Mouse (Mus musculus) MEL (cell line): ENCODE data around the gene Fuk. TPM values are rescaled to one million over a fixed set of nuclear protein-coding genes. Genes with fewer than 3 reads are reported as not detected.

ENCODE experiments used
- DNase-seq: peaks from one replicate; pipeline ENCODE4 v3.0.0; 2011; ENCODE audit warnings: low read depth, low spot score
- H3K27ac ChIP-seq: 2 replicates; pipeline ENCODE4 v1.5.1; 2012; ENCODE audit warnings: low read depth, mild to moderate bottlenecking, control low read depth, low read length, moderate library complexity; ENCODE audit not compliant: control insufficient read depth
- H3K27me3 ChIP-seq, 2 experiments: fragments of 150-350 bp in 1 of 2; sonication (generic) in 1 of 2; 2 replicates each; pipeline ENCODE4 v1.6.1; 2012; ENCODE audit warnings: low read length in 2 of 2, mild to moderate bottlenecking in 2 of 2, improper control_type of control experiment in 1 of 2, moderate library complexity in 1 of 2; ENCODE audit not compliant: insufficient read depth in 2 of 2, control insufficient read depth in 1 of 2
- H3K36me3 ChIP-seq, 2 experiments: 2 replicates each; pipeline ENCODE4 v1.6.1; 2012 to 2014; ENCODE audit warnings: low read length in 2 of 2, improper control_type of control experiment in 1 of 2, inconsistent platforms in 1 of 2, mild to moderate bottlenecking in 1 of 2; ENCODE audit not compliant: insufficient read depth in 2 of 2, control insufficient read depth in 1 of 2
- H3K4me1 ChIP-seq, 2 experiments: fragments of 150-350 bp in 1 of 2; sonication (generic) in 1 of 2; 2 replicates each; pipeline ENCODE4 v1.6.1; 2012; ENCODE audit warnings: low read length in 2 of 2, improper control_type of control experiment in 1 of 2, mild to moderate bottlenecking in 1 of 2; ENCODE audit not compliant: insufficient read depth in 2 of 2, control insufficient read depth in 1 of 2
- H3K4me3 ChIP-seq, 2 experiments: fragments of 150-350 bp in 1 of 2; sonication (generic) in 1 of 2; 2 replicates each; pipeline ENCODE4 v1.5.1; 2012; ENCODE audit warnings: low read depth in 2 of 2, low read length in 2 of 2, mild to moderate bottlenecking in 2 of 2, moderate library complexity in 2 of 2, control low read depth in 1 of 2, improper control_type of control experiment in 1 of 2; ENCODE audit not compliant: control insufficient read depth in 1 of 2, insufficient read depth in 1 of 2
- H3K79me2 ChIP-seq: 2 replicates; pipeline ENCODE4 v1.6.1; 2012; ENCODE audit warnings: mild to moderate bottlenecking, low read length, moderate library complexity; ENCODE audit not compliant: control insufficient read depth, poor library complexity, insufficient read depth
- H3K9ac ChIP-seq: 2 replicates; pipeline ENCODE4 v1.6.1; 2012; ENCODE audit warnings: low read depth, mild to moderate bottlenecking, control low read depth, low read length, moderate library complexity; ENCODE audit not compliant: control insufficient read depth, poor library complexity, severe bottlenecking
- H3K9me3 ChIP-seq: fragments of 150-350 bp; sonication (generic); replicated peaks from 2 replicates; pipeline ENCODE4 v1.6.1; 2012; ENCODE audit warnings: mild to moderate bottlenecking, low read length, improper control_type of control experiment, moderate library complexity; ENCODE audit not compliant: insufficient read depth
- BHLHE40 ChIP-seq: IDR thresholded peaks from 2 replicates; pipeline ENCODE4 v1.6.1; 2012; ENCODE audit warnings: low read depth, mild to moderate bottlenecking, inconsistent platforms, low read length, improper control_type of control experiment, borderline replicate concordance
- CHD1 ChIP-seq: IDR thresholded peaks from 2 replicates; pipeline ENCODE4 v1.6.1; 2012; ENCODE audit warnings: low read depth, mild to moderate bottlenecking, inconsistent platforms, low read length, improper control_type of control experiment
- CHD2 ChIP-seq: IDR thresholded peaks from 2 replicates; pipeline ENCODE4 v1.6.1; 2011; ENCODE audit warnings: low read length, improper control_type of control experiment
- CTCF ChIP-seq, 3 experiments: IDR thresholded peaks in 2 of 3; conservative IDR thresholded peaks in 1 of 3; 2 replicates each; pipeline ENCODE4 v1.5.1; 2011 to 2012; ENCODE audit warnings: low read length in 3 of 3, low read depth in 2 of 3, mild to moderate bottlenecking in 2 of 3, improper control_type of control experiment in 1 of 3, inconsistent platforms in 1 of 3, mixed read lengths in 1 of 3, moderate library complexity in 1 of 3; ENCODE audit not compliant: control insufficient read depth in 1 of 3, insufficient read depth in 1 of 3, poor library complexity in 1 of 3, severe bottlenecking in 1 of 3
- ELF1 ChIP-seq: IDR thresholded peaks from 2 replicates; pipeline ENCODE4 v1.6.1; 2014; ENCODE audit warnings: low read depth, mild to moderate bottlenecking, inconsistent platforms, low read length, improper control_type of control experiment, moderate library complexity
- EP300 ChIP-seq, 2 experiments: IDR thresholded peaks; 2 replicates each; pipeline ENCODE4 v1.6.1; 2011; ENCODE audit warnings: improper control_type of control experiment in 2 of 2, low read length in 2 of 2, low read depth in 1 of 2, mild to moderate bottlenecking in 1 of 2
- GATA1 ChIP-seq: IDR thresholded peaks from 2 replicates; pipeline ENCODE4 v1.6.1; 2011; ENCODE audit warnings: low read depth, low read length, improper control_type of control experiment
- HCFC1 ChIP-seq: IDR thresholded peaks from 2 replicates; pipeline ENCODE4 v1.6.1; 2012; ENCODE audit warnings: low read depth, mild to moderate bottlenecking, inconsistent platforms, low read length, improper control_type of control experiment, moderate library complexity
- JUND ChIP-seq: IDR thresholded peaks from 2 replicates; pipeline ENCODE4 v1.6.1; 2011; ENCODE audit warnings: low read depth, mild to moderate bottlenecking, improper control_type of control experiment, low read length
- KAT2A ChIP-seq: conservative IDR thresholded peaks from 2 replicates; pipeline ENCODE4 v1.6.1; 2012; ENCODE audit warnings: low read depth, low read length, improper control_type of control experiment, inconsistent platforms
- MAFK ChIP-seq: IDR thresholded peaks from 2 replicates; pipeline ENCODE4 v1.6.1; 2011; ENCODE audit warnings: low read depth, mild to moderate bottlenecking, low read length, improper control_type of control experiment, borderline replicate concordance
- MAX ChIP-seq: IDR thresholded peaks from 2 replicates; pipeline ENCODE4 v1.6.1; 2011; ENCODE audit warnings: low read length, improper control_type of control experiment
- MEF2A ChIP-seq: IDR thresholded peaks from 2 replicates; pipeline ENCODE4 v1.6.1; 2014; ENCODE audit warnings: low read depth, mild to moderate bottlenecking, inconsistent platforms, low read length, improper control_type of control experiment; ENCODE audit not compliant: poor library complexity, insufficient replicate concordance, severe bottlenecking; ENCODE audit errors: extremely low read depth
- MXI1 ChIP-seq: IDR thresholded peaks from 2 replicates; pipeline ENCODE4 v1.6.1; 2011; ENCODE audit warnings: mild to moderate bottlenecking, low read depth, low read length, improper control_type of control experiment
- MYB ChIP-seq: IDR thresholded peaks from 2 replicates; pipeline ENCODE4 v1.6.1; 2011; ENCODE audit warnings: mild to moderate bottlenecking, low read depth, low read length, improper control_type of control experiment
- MYC ChIP-seq: IDR thresholded peaks from 2 replicates; pipeline ENCODE4 v1.6.1; 2011; ENCODE audit warnings: low read depth, mild to moderate bottlenecking, low read length, improper control_type of control experiment, moderate library complexity
- NELFE ChIP-seq: IDR thresholded peaks from 2 replicates; pipeline ENCODE4 v1.6.1; 2011; ENCODE audit warnings: low read depth, low read length, improper control_type of control experiment
- POLR2A ChIP-seq, 2 experiments: IDR thresholded peaks; 2 replicates each; pipeline ENCODE4 v1.6.1; 2011 to 2012; ENCODE audit warnings: low read length in 2 of 2, mild to moderate bottlenecking in 2 of 2, control low read depth in 1 of 2, improper control_type of control experiment in 1 of 2, low read depth in 1 of 2, moderate library complexity in 1 of 2; ENCODE audit not compliant: control insufficient read depth in 1 of 2, insufficient read depth in 1 of 2, poor library complexity in 1 of 2
- POLR2AphosphoS2 ChIP-seq: IDR thresholded peaks from 2 replicates; pipeline ENCODE4 v1.6.1; 2011; ENCODE audit warnings: low read length, improper control_type of control experiment
- POLR2AphosphoS5 ChIP-seq: IDR thresholded peaks from 2 replicates; pipeline ENCODE4 v1.6.1; 2012; ENCODE audit warnings: low read depth, borderline replicate concordance, mild to moderate bottlenecking, inconsistent platforms, low read length, moderate library complexity, mixed read lengths
- RAD21 ChIP-seq: IDR thresholded peaks from 2 replicates; pipeline ENCODE4 v1.6.1; 2011; ENCODE audit warnings: mild to moderate bottlenecking, low read depth, low read length, improper control_type of control experiment
- SMC3 ChIP-seq: IDR thresholded peaks from 2 replicates; pipeline ENCODE4 v1.6.1; 2011; ENCODE audit warnings: low read depth, low read length, improper control_type of control experiment
- TBP ChIP-seq: IDR thresholded peaks from 2 replicates; pipeline ENCODE4 v1.8.0; 2011; ENCODE audit warnings: low read depth, low read length, improper control_type of control experiment
- USF1 ChIP-seq: IDR thresholded peaks from 2 replicates; pipeline ENCODE4 v1.6.1; 2014; ENCODE audit warnings: low read depth, mild to moderate bottlenecking, inconsistent platforms, low read length, improper control_type of control experiment, moderate library complexity
- ZKSCAN1 ChIP-seq: IDR thresholded peaks from 2 replicates; pipeline ENCODE4 v1.6.1; 2012; ENCODE audit warnings: low read depth, mild to moderate bottlenecking, inconsistent platforms, low read length, improper control_type of control experiment, moderate library complexity
- ZNF384 ChIP-seq: IDR thresholded peaks from 2 replicates; pipeline ENCODE4 v1.6.1; 2012; ENCODE audit warnings: low read depth, mild to moderate bottlenecking, inconsistent platforms, low read length, improper control_type of control experiment
- polyA plus RNA-seq, 2 experiments: library from polyadenylated mRNA; stranded (reverse) in 1 of 2; unstranded in 1 of 2; fragments of >175 nt in 1 of 2; fragments of >200 nt in 1 of 2; gene quantifications; 2 replicates each; pipeline versions ENCODE4 v1.2.1 to v1.2.4; 2012; ENCODE audit warnings: low replicate concordance in 2 of 2, low read depth in 1 of 2; ENCODE audit not compliant: insufficient read length in 2 of 2, insufficient read depth in 1 of 2, missing spikeins in 1 of 2
- total RNA-seq: library from RNA; depleted of rRNA; stranded (reverse); fragments of 300-350 nt; gene quantifications from 2 replicates; pipeline ENCODE4 v1.2.3, GENCODE M21; 2012

Fuk gene
- total and polyA plus RNA-seq, 3 experiments = 9.1 to 10.6 TPM; not detected in 1

DNA sequence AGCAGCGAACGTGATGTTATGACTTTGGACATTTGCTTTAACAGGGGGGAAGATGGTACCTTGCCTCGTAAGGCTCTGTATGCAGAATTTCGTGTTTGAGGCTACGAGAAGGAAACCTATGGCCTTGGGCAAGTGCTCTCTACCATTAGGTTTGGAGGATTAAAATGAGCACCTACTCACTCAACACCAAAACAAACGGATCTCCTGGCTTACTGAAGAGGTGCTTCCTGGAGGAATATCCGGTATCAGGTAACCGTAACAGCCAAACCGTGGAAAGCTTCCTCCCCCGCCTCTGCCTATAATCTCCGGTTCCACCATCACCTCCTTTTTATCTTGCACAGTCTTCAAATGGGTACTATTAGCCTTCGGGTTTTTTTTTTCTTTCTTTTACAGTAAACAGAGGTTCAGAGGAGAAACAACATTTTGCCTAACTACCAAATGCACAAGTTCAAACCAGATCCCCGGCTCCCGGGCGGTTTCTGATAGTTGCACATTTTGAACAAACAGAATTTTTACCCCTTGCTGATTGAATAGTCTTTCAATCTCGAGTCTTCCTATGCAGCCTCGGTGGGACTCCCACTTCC is 56.4 kb downstream of the Fuk start:
- no peak for TF ChIP-seq ELF1
- TF ChIP-seq GATA1 = 0 out of 2 replicates have a peak, but pooled peaks have one; percentile 3
- TF ChIP-seq ZKSCAN1 = no peak
- TF ChIP-seq MAFK = no peak
- no peak for TF ChIP-seq CTCF (IDR thresholded peaks at IDR 0.05 in 2 of 3, conservative IDR thresholded peaks at IDR 0.05 in 1 of 3; ENCODE audit: control insufficient read depth in 1 of 3, insufficient read depth in 1 of 3, low read depth in 2 of 3, low read length in 3 of 3, poor library complexity in 1 of 3, severe bottlenecking in 1 of 3)
- TF ChIP-seq NELFE = no peak
- no peak for TF ChIP-seq EP300 (IDR thresholded peaks at IDR 0.05; ENCODE audit: low read depth in 1 of 2, low read length in 2 of 2)
- no peak for TF ChIP-seq MYB
- TF ChIP-seq CHD1 = peak; percentile 97
- 0 out of 2 replicates have a peak, but pooled peaks have one; percentile 25 for TF ChIP-seq TBP
- TF ChIP-seq POLR2AphosphoS2 = 0 out of 2 replicates have a peak, but pooled peaks have one; percentile 0
- no peak for TF ChIP-seq CHD2
- TF ChIP-seq POLR2A (IDR thresholded peaks at IDR 0.05; ENCODE audit: control insufficient read depth in 1 of 2, insufficient read depth in 1 of 2, low read depth in 1 of 2, low read length in 2 of 2, poor library complexity in 1 of 2) = no peak
- TF ChIP-seq KAT2A = no peak
- peaks cover 33 to 37% of the 10 kb centered on the region in 2 experiments for H3K36me3 ChIP-seq
- peaks cover 65% of the 10 kb centered on the region for H3K79me2 ChIP-seq
- H3K9me3 ChIP-seq = no peaks in the 10 kb centered on the region
- peak overlapping the region; percentile 99 for H3K9ac ChIP-seq
- H3K4me1 ChIP-seq = peaks cover 0 to 21% of the 10 kb centered on the region in 2 experiments; a peak in 2 of 4 replicates
- no peaks in the 10 kb centered on the region for H3K27me3 ChIP-seq
- peak; percentile 60 for DNase-seq
- peak overlapping the region; percentile 96 for H3K27ac ChIP-seq
- peak overlapping the region; percentile 77 to 100 for H3K4me3 ChIP-seq

DNA sequence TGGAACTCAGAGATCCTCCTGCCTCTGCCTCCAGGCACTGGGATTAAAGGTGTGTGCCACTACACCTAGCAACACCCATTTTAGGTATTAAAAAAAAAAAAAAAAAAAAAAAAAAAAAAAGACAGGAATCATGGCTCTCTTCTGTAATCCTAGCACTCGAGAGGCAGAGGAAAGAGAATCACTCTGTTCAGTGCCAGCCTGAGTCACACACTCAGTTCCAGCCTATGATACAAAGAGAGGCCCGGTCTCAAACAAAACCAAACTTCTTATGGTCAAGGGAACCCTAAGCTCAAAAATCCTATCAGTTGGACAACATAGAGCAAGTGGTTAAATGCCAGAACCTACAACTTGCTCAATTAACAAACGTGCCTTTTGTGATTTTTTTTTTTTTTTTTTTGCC is 57.3 kb downstream of the Fuk start:
- H3K36me3 ChIP-seq = peaks cover 43 to 45% of the 10 kb centered on the region in 2 experiments
- TF ChIP-seq MYC (no peak), RAD21 (no peak), ZNF384 (no peak), MAFK (no peak), MEF2A (no peak), USF1 (no peak), JUND (no peak), MAX (no peak), POLR2AphosphoS2 (no peak), POLR2AphosphoS5 (no peak), BHLHE40 (no peak), MYB (no peak), KAT2A (no peak), SMC3 (no peak), MXI1 (no peak), HCFC1 (no peak), CHD2 (no peak), TBP (no peak)
- TF ChIP-seq, all 39 proteins: peak for 0
- Histone ChIP-seq H3K9ac (peak overlapping the region; percentile 99), H3K4me1 (peaks cover 0 to 21% of the 10 kb centered on the region in 2 experiments; a peak in 2 of 4 replicates), H3K79me2 (peaks cover 67% of the 10 kb centered on the region), H3K4me3 (peak overlapping the region; percentile 50 to 77), H3K27me3 (no peaks in the 10 kb centered on the region), H3K9me3 (no peaks in the 10 kb centered on the region), H3K27ac (no peak overlapping the region)
- DNase-seq = no peak
